Mouse (Mus musculus) midbrain, embryonic 16.5 days (tissue): ENCODE data around the gene Flt4. TPM values are rescaled to one million over a fixed set of nuclear protein-coding genes. Genes with fewer than 3 reads are reported as not detected.

Experiments
- polyA plus RNA-seq: library from polyadenylated mRNA; unstranded; fragments of >200 nt; fragmentation: Nextera tagmentation; extraction: Ambion mirVana; gene quantifications from 2 replicates; pipeline ENCODE4 v1.2.1, GENCODE M21; 2015

Flt4 gene
- polyA plus RNA-seq, 1 experiment from 2014 or later = 1.6 TPM

Other genes with a start within 250 kb of the Flt4 start
- not detected in 2 replicates for gene Olfr1389, start 186.2 kb upstream of the Flt4 start, polyA plus RNA-seq
- gene Olfr1388, start 172.6 kb upstream of the Flt4 start, polyA plus RNA-seq = 0.09 TPM in 1 of 2 replicates, not detected in the other
- not detected in 2 replicates for gene Olfr1387, start 153.9 kb upstream of the Flt4 start, polyA plus RNA-seq
- not detected in 2 replicates for gene Olfr1386, start 144.2 kb upstream of the Flt4 start, polyA plus RNA-seq
- gene Olfr1385, start 120.2 kb upstream of the Flt4 start, polyA plus RNA-seq = not detected in 2 replicates
- not detected in 2 replicates for gene Olfr1384, start 102.5 kb upstream of the Flt4 start, polyA plus RNA-seq
- not detected in 2 replicates for gene Olfr1383, start 89.6 kb upstream of the Flt4 start, polyA plus RNA-seq
- gene Olfr1382, start 81.0 kb upstream of the Flt4 start, polyA plus RNA-seq = not detected in 2 replicates
- gene Olfr1381, start 65.8 kb upstream of the Flt4 start, polyA plus RNA-seq = not detected in 2 replicates
- not detected in 2 replicates for gene Olfr1380, start 52.4 kb upstream of the Flt4 start, polyA plus RNA-seq
- 0.70 TPM in 1 of 2 replicates, not detected in the other for gene Scgb3a1, start 54.3 kb downstream of the Flt4 start, polyA plus RNA-seq
- gene Cnot6, start 103.5 kb downstream of the Flt4 start, polyA plus RNA-seq = 39.0 and 46.5 TPM in 2 replicates
- 6.6 and 6.8 TPM in 2 replicates for gene Gfpt2, start 184.9 kb downstream of the Flt4 start, polyA plus RNA-seq
- 64.2 and 71.4 TPM in 2 replicates for gene Mapk9, start 237.5 kb downstream of the Flt4 start, polyA plus RNA-seq